Mouse (Mus musculus): ENCODE measurements around the gene Olfr924.
"Not testable (repeated sequence)": the region's sequence is repeated elsewhere in the genome, so short reads cannot be mapped to it uniquely, and the experiment has no call there.

The Olfr924 gene

DNA sequence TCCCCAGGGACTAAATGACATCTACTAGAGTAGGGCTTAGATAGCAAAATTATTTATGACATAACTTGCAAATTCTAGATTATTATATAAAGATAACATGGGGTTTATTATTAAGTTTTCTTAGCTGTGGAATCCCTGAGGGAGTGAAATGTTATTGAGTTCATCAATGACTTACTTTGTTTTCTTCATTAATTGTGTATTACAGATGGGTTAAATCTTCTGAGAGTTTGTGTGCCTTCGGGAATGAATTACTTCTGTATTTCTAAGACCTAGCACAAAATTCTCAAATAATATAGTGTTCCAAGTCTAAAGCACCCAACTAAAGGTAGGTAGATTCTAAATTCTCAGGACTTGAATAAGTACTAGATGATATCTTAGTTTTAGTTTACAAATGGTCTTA is at the start of gene Olfr924:
Gene Olfr924 (plus strand): TSS at position 301 of the 400 bp plus-strand sequence.
- no peak for DNase-seq (ENCODE audit: low spot score in 2 of 2)

DNA sequence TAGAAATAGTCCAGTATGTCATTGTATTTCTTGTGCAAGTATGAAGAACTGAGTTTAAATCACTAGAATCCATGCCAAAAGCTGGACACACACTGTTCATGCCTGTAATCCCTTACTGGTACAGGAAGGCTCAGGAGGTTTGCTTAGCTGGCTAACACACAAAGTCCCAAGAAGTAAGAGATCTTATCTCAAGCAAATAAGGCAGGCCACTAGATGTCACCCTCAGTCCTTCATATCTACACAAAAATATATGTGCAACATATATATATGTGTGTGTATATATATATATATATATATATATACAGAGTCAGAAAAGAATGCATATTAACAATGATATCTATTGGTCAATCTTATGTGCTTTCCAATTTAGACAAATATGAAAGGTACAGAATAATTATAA is 38.6 kb upstream of the Olfr924 start:
- no peak for DNase-seq (ENCODE audit: low spot score in 2 of 2)

DNA sequence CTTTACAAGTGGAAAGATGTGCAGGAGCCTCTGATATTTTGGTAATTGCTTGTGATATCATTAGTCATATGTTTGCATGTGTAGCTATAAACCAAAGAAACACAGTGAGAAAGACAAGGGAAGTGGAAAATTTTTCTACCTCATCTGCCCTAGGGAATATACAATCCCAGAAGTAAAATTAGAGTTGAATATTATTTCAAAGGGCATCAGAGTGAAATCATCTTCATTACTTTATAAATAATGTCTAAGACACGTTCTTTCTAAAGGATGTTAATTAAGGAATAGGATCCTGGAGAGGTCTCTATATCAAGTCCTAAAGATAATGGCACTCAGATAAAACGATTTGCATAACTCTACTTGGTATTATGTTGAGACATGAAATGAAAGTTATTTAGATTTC is 29.9 kb upstream of the Olfr924 start, which contains the start of gene Olfr922:
Gene Olfr922 (plus strand): TSS at position 301 of the 400 bp plus-strand sequence.
- no peak for DNase-seq (ENCODE audit: low spot score in 2 of 2)

DNA sequence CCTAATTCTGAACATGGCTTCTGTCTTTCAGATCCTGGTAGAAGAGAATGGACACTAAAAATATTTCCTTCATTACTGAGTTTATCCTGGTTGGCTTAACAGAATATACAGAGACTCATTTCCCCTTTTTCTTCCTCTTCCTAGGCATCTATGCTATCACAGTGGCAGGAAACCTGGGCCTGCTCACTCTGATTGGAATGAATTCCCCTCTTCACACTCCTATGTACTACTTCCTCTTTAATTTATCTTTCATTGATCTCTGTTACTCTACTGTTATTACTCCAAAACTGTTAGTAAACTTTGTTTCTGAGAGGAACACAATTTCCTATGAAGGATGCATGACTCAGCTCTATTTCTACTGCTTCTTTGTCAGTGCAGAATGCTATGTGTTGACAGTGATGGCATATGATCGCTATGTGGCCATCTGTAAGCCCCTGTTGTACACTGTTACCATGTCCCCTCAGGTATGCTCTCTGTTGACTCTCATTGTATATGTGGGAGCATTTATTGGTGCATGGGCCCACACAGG is 28.7 kb upstream of the Olfr924 start:
- no peak for DNase-seq (ENCODE audit: low spot score in 2 of 2)

DNA sequence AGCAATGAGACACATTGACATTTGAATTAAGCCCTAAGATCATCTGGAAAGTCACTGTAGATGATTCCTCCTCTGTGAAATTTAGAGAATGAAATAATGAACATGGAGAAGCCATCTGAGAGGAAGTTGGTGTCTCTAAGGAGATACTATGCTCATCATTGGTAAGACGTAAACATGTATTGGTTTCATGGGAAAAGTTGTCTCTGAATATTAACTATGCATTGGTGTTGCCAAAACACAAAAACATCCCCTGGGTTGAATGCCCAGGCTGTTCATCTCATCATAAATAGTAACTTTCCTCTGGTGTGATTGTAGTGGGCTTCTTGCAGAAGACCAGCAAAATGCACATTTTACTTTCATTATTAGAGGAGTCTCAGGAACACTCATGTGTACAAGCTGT is 18.0 kb upstream of the Olfr924 start, which contains the start of gene Olfr923:
Gene Olfr923 (plus strand): TSS at position 301 of the 400 bp plus-strand sequence.
- no peak for DNase-seq (ENCODE audit: low spot score in 2 of 2)

DNA sequence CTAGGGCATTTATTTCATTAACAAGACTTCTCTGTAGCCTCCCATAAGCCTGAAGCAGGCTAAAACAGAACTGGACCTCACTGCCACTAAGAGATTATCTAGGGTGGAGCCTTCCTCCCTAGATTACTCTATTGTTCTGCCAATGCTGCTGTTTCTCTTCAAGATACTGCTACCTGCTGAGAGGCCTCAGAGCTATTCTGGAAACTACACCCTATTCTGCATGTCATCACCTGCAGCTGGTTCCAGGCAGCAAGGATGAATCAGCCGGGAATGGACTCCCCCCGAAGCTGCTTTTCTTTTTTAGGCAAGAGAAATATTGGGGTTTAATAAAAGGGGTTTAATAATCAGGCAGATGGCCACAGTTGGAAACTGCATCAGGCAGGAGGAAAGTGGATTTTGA is 11.2 kb upstream of the Olfr924 start:
- no peak for DNase-seq (ENCODE audit: low spot score in 2 of 2)

DNA sequence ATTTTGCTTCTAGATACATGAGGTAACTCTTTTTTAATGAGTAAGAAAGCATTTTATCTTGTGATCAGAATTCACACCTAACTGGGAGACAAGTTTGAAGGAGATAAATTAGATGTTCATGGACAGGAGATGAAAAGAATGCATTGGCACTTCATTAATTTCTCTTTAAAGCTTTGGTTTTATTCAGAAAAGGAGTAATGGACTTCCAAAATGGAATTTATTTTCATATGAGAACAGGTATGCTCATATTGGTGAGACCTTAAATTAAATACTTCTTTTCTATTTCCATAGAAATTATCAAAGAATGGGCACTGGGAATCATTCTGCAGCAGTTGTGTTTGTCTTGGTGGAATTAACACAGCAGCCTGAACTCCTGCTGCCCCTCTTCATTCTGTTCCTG is 10.5 kb downstream of the Olfr924 start, which contains the start of gene Olfr26:
Gene Olfr26 (plus strand): TSS at position 301 of the 400 bp plus-strand sequence.
- no peak for DNase-seq (ENCODE audit: low spot score in 2 of 2)

DNA sequence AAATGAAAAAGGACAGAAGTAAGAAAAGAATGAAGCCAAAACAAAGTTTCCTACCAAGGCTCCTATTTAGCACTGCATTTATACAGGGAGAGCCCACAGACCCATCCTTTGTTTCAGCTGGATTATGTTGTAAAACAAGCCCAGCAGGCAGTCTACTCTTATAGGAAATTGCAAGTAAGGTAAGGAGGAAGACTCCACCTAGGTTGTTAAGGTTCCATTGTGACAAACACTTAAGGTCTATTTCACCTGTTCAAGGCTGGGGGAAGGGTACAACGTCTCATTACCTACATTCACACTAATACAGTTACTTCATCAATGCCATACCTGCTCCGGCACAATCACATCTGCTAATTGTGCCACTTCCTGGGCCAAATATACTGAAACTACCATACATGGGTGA is 30.6 kb downstream of the Olfr924 start:
- DNase-seq (ENCODE audit: low spot score in 2 of 2): not testable (repeated sequence)

DNA sequence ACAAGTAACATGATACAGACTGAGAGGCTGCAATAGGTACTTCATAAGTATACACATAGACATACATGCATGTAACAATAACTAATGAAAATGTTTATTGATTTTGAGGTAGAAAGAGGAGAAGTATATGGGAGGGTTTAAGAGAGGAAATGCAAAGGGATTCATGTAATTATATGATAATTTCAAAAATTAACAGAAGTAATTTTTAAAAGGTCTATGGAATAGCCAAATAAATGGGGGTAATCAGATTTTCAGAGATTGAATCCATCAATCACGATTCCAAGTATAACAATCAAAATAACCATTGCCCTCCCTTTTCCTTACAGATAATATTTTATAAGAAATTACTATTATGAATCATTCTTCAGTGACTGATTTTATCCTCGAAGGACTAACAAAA is 32.6 kb downstream of the Olfr924 start, which contains the start of gene Olfr926:
Gene Olfr926 (plus strand): TSS at position 301 of the 400 bp plus-strand sequence.
- DNase-seq (ENCODE audit: low spot score in 2 of 2): no peak

Data from cerebellum, postnatal 4 days (tissue).